Mouse (Mus musculus): ENCODE data around the gene Samd14.
"Not testable (repeated sequence)": the region's sequence is repeated elsewhere in the genome, so short reads cannot be mapped to it uniquely, and the experiment has no call there.

The Samd14 gene

DNA sequence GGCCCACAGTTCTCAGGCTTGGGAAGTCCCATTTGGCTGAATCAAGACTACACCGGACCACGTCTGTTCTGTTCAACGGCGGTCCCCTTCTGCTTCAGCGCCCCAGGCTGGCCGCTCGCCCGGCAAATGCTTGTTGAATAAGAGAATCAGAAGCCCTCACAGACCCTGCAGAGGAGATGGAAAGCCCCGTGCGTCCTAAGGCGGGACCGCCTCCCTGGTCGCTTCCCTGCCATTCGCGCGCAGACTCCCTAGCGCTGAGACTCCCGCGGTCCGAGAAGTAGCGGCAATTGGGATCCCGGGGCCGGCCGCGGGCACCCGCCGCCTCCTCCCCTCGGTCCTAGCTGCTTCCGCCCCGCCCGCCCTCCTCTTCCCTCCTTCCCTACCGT lies at the start of gene Samd14:
Samd14 (plus strand) TSS at position 251 of the 386 bp plus-strand sequence.
- peak; percentile 82 for DNase-seq (ENCODE audit: low read depth, low spot score)

DNA sequence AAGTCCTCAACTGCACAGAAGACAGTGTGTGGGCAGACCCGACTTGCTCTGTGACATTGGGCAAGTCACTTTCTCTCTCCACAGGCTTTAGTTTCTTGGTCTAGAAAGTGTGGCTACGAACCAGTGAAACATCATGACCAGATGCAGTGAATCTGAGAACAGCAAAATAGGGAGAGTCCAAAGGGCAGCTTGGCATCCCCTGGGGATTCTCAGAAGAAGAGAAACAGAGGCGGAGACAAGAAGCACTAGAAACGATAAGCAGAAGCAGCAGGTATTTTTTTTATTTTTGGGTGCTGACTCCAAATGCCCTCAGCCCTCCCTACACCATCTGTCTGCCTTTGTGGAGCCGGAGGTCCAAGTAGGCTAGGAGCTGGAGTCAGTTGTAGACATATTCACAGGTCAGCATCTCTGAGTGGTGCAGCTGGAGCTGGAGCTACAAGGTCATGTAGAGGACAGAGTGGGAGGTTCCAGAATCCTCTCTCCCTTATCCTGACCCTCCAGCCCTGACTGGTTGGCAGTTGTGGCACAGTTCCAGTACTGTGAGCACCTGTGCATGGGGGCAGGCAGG lies 47.1 kb upstream of the Samd14 start:
- peak; percentile 53 for DNase-seq (ENCODE audit: low read depth, low spot score)

DNA sequence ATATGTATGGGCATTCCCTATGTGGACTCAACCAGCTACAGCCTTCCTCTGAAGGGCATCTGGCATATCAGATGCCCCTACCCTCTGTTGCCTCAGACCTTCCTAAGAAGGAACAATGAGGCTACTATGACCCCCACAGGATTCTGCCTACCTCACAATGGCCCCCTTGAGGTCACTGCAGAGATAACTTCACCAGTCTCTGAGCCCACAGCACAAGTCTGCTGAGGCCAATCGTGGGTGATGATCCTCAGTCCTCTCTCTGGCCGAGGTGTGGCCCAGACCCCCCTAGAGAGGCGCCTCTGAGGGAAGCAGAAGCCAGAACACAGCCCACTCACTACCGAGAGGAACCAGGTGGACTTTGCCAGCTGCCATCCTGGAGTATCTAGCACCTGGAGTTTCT lies 42.3 kb upstream of the Samd14 start, which contains the start of gene Hils1:
Hils1 (plus strand) TSS at position 175 of the 400 bp plus-strand sequence.
- no peak for DNase-seq (ENCODE audit: low read depth, low spot score)

DNA sequence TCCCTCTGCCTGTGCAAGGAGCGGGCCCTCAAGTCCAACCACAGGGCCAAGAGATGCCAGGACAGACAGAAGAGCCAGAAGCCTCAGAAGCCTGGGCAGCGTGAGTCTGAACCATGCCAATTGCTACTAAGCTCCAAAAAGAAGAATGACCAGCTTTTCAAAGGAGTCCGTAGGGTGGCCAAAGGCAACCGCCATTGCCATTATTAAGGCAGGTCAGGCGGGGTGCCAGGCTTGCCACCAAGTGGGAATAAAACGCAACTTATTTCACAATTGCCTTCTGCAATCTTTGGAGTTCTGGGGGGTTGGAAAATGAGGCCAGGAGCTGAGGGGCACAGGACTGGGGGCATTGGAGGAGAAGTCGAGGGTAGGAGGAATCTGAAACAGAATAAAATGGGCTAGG lies 41.5 kb upstream of the Samd14 start:
- no peak for DNase-seq (ENCODE audit: low read depth, low spot score)

DNA sequence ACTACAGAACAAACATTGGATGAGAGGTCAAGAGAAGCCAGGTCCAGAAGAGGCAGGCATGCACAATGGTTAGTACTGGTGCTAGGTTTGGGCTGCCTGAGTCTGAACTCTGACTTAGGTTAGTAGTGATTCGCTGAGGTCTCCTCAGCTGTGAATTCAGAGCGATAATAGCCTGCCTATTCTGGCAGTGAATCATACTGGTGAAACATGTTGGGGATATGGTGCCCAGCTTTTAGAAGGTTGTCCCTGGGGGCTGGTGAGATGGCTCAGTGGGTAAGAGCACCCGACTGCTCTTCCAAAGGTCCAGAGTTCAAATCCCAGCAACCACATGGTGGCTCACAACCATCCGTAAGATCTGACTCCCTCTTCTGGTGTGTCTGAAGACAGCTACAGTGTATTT lies 40.0 kb upstream of the Samd14 start:
- DNase-seq (ENCODE audit: low read depth, low spot score): not testable (repeated sequence)

DNA sequence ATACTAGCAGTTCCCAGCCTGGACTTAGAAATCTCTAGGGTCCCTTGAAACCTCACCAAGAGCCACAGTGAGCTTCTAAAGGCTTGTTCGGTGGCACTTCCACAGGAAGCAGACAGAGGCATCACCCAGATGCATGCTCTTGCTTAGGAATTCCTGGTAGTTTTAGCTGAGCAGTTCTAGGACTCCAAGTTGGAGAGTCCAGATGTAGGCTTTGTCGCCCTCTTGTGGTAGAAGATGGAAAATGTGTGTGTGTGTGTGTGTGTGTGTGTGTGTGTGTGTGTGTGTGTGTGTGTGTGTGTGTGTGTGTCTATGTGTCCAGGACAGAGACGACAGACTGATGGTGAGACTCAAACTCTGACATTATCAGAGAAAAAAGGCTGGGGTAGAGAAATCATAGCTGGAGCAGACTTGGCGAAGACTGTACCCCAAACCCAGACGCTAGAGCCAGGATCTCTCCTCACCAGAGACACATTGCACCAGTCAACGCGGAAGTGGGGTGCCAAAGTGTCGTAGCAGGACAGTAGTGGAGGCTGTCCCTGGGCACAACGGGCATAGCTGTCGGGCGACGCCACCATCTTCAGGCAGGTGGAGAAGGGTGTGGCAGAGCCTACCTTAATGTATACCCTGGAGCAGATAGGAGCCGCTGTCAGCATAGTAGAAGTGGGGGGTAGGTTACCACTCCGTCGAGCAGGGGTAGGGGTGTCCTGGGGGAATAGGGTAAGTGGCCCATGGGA lies 39.3 kb upstream of the Samd14 start:
- peak; percentile 91 for DNase-seq (ENCODE audit: low read depth, low spot score)

DNA sequence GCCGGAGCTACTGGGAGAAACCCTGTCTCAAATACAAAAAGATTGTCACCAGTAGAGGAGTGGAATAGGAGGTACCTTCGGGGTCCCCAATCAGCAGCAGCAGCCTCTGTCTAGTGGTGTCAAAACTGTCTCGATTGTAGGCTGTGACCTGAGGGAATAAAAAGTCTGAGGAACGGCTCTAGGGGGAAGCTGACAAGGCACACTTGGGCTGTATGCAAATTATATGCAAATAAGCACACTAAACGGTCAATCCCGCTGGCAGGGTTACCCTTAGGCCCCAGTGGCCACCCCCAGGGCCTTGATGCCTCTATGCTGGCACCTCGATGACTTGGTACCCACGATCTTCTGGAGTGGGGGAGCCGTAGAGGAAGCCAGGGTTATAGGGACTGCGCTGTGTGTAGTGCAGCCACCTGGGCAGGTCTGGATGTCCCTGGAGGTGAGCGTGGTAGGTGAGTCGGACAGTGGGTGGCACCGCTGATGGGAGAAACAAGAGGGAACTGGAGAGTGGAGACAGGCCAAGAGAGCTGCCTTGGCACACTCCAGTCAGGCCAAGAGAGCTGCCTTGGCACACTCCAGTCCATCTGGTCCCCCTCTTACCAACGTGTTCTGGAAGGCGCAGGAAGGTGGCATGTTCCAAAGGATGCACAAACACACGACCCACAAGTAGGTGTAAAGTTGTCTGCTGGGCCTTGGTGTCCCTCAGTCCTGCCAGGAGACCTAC lies 37.6 kb upstream of the Samd14 start:
- DNase-seq (ENCODE audit: low read depth, low spot score): peak; percentile 91

DNA sequence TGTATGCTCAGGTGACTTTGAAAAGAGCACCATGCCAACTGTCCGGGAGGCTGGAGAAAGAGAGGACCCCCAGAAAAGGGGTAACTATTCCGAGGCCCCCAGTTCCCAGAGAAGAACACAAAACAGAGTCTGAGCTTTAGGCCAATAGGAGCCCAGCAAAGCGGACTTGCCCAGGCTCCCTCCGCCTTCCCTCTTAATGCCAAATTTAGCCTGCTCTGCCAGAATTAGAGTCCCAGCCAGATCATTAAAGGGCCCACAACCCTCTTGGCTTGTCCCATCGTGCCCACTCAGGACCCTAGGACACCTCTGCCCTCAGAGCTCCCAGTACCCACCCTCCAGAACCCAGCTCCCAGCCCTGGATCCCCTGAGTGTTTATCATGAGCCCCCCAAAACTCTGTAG lies 36.8 kb upstream of the Samd14 start:
- DNase-seq (ENCODE audit: low read depth, low spot score): no peak

DNA sequence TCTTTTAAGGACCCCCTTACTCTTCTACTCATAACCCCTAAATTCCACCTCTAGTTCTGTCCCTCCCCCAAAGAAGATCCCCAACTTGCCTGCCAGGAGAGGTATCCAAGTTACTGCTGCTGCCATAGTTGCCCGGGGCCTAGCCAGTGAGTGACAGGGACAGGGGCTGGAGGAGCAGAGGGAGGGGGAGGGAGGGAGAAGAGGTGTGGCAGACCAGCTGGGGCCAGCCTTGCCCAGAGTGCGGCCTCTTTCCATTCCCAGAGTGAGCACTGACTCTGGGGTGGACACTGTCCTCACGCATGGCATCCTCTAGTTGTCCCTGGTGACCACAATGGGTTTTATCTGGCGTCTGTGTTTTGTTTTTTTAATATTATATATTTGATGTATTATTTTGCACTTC lies 36.4 kb upstream of the Samd14 start:
- DNase-seq (ENCODE audit: low read depth, low spot score): no peak

DNA sequence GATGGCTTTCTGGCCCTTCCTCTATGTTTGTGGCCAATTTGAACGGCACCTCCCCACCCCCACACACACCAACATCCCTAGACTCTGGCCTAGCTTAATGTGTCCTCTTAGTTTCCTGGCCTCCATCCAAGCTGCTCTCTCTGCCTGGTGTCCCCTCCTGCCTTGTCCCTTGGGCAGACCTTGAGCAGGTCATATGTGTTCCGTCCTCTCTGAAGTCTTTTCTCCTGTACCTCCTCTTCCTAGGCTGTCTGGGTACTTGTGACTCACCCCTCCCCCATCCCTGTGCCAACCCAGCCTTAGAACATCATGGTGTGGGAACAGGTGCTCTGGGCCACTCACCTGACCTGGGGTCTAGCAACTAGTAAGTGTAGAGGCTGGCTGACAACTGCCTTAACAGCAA lies 34.7 kb upstream of the Samd14 start:
- DNase-seq (ENCODE audit: low read depth, low spot score): no peak

DNA sequence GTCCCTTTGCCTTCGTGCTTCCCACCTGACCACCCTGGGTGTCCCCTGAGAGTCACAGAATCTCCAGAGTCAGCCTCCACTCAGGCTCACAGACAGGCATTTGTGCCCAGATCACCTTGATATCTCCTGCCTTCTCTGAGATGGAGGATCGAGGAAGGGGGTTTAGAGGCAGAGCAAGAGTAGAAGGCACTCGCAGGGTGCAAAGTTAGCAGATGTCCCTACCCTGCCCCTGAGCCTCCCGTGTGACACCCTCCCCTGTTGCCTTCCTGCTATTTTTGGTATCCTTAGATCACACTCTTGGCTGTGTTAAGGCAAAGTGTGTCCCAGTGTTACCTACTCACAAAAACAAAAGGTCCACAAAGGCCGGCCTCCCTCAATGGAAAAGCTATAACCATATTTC lies 33.5 kb upstream of the Samd14 start, which contains the start of gene Sgca:
Sgca (minus strand) TSS at position 129 of the 400 bp plus-strand sequence.
- no peak for DNase-seq (ENCODE audit: low read depth, low spot score)

DNA sequence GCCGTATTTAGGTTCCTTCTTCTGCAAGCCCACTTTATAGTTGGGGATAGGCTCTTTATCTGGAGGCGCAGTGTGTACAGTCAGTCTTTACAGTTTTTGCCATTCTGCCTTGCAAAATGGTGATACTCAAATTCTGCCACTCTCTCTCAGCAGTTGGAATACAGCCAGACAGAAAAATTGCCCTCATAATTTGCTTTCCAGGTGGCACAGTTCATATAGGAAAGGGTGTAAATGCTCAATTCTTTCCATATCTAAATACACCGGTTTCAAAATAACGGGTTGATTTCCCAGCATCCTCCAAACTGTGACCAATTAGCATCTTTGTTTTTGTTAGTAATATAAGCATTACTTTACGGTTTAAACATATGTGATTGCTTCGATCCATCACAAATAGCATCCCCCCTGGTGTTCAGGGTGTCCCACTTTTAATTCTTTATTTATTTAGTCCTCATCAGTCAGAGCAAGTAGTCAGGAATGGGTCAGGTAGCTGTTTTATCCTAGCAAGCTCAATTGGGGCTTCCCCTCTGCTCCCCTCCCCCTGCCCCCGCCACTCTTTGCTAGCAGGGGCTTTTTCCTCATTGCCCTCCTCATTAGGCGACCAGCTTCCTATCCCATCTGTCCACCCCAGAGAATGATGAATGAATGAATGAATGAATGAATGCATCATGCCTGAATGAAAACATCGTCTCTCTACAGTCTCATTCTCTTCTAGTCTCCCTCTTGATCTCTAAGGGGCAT lies 31.3 kb upstream of the Samd14 start:
- DNase-seq (ENCODE audit: low read depth, low spot score): no peak

DNA sequence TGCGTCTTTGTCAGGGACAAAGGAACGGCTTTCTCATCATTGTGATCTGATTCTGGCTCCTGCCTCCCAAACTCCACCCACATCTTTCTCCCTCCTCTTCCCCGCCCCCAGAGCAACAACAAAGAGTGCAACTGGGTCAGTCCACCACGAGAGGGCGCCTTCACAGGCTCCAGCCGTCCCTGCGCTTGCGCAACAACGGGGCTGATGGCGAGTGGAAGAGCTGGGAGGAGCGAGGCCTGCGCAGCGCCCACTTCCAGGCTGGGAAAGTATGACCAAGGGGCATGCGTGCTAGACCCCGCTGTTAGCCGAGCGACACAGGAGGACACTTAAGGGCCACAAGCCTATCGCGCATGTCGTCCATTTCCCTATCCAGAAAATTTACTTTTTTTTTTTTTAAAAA lies 30.7 kb upstream of the Samd14 start:
- DNase-seq (ENCODE audit: low read depth, low spot score): peak; percentile 99

DNA sequence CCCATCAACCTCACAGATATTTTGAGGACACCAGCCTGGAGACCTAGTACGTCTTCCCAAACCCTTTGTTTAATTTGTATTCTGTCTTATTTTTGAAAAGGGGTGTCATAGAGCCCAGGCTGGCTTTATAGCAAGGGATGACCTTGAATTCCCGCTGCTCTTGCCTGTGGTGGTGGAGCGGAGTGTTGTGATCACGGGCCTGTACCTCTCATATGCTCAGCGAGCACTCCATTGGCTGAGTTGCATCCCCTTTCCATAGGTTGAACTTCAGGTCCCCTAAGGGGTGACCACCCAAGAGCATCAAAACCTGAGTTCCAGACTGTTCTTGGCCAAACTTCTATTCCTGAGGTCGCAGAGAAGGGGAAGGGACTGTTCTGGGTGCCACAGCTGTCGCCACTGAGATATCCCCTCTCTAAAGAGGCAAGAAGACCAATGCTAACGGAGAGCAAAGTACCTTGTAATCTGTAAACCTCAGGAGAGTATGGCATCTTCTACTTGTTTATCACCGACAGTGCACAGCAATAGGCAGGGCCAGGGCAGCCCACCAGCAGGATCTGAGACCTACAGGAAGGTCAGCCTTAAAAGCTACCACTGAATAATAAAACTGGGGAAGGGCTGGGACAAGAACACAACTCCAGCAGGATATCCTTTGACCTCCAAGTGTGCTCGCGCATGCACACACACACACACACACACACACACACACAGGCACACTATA lies 30.1 kb upstream of the Samd14 start:
- no peak for DNase-seq (ENCODE audit: low read depth, low spot score)

DNA sequence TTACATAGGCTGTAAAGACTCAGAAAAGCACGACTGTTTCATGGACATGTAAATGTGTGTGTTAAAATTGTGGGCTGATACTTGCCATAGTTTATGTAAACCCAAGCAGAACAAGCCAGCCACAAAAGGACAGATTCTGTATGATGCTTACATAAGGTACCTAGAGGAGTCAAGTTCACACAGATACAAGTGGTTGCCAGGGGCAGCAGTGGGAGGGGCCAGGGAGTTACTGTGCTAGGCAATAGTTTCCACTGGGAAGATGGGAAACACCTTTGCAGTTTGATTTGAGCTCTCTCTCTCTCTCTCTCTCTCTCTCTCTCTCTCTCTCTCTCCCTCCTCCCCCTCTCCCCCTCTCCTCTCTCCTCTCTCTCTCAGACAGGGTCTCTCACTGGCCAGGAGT lies 24.5 kb upstream of the Samd14 start:
- DNase-seq (ENCODE audit: low read depth, low spot score): peak; percentile 72

DNA sequence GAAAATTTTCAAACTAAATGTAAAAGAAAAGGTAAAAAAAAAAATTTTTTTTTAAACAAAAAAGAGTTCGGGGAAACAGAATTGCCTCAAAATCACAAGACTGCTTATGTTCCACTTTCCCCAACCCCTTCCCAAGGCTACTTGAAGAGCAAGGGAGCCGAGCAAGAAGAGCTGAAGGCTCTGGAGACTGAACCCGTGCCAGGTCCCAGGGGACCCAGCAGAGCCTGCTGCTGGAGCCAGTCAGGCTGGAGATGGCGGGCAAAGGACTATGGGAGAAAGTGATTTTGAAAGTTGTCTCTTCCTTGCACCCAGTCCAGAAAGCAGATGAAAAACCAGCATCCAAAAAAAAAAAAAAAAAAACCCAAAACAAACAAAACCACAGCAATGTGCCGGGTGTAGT lies 23.9 kb upstream of the Samd14 start:
- DNase-seq (ENCODE audit: low read depth, low spot score): no peak

DNA sequence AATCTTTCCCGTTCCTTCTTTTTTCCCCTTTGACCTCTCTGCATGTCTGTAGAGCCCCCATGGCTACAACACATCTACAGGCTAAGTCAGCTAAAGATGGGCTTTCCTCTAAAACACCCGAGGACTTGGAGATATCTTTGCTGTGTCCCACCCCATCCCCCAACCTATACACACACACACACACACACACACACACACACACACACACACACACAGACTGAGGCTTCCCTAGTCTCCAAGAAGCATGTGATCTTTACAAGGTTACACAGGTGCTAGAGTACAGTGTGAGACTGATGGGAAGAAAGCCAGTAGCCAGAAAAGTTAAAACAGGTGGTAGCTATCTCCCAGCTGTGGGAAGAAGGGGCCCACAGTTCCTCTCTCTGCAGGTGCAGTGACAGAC lies 23.2 kb upstream of the Samd14 start:
- no peak for DNase-seq (ENCODE audit: low read depth, low spot score)

DNA sequence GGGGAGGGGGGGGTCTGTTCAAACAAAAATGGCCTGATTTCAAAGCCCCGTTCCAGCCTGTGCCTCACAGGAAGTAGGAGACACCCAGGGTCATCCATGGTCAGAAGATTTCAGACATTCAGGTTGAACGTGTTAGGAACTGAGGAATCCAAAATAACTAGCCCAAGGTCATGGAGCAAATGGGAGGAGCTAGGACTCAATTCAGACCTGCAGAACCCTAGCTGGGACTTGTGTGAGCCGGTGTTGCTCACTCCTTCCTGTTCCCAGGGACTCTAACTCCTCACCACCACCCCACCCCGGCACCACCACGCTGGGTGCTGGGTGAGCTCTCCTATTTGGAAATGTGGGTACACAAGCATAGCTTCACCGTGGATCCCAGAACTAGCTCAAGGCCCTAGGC lies 22.3 kb upstream of the Samd14 start:
- no peak for DNase-seq (ENCODE audit: low read depth, low spot score)

DNA sequence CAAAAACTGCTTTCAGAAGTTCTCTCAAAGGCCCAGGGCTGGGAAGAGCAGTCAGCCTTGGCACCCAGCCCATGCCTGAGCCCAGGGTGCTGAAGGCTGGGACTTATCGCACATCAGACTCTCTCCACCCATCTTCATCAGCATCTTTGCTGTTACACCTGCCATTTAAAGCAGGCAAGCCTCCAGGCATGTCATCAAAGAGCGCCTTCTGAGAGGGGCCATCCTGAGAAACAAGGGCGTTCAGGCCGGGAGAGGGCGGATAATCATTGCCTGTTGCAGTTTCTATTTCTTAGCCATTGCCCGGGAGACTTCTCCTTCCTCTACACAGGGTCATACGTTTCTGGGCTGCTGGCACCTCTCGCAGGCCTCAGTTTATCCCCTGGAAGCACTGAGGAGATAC lies 21.8 kb upstream of the Samd14 start:
- no peak for DNase-seq (ENCODE audit: low read depth, low spot score)

DNA sequence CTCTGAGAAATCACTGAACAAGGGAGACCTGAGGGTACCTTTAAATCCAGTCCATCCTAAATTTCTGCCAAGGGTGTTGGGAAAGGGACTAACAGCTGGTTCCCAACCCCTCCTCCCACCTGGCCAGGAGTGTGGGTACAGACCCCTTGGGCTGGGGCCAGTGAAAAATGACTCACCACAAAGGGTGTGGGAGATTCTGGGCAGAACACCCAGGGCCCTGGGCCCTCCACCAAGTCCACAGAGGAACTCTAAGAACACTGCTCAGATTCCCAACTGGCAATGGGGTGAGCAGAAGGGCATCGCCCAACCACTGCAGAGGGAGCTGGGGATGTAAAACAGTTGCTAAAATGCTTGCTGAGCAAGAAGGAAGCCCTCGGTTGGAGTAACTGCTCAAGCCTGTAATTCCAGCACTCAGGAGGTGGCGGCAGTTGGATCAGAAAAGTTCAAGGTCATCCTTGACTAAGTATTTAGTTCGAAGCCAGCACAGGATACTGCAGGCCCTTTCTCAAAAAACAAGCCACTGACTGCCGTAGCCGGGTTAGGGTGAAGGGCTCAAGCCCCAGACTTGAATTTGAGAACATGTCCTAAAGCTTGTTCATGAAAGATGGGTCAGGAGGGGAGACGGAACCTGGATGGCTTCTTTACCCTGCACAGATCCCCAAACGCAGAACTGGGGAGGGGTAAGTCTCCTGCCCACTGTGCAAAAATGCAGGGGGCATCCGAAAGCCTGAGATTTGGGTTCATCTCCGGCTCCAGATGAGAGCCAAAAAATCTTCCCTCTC lies 20.7 kb upstream of the Samd14 start:
- DNase-seq (ENCODE audit: low read depth, low spot score): no peak

DNA sequence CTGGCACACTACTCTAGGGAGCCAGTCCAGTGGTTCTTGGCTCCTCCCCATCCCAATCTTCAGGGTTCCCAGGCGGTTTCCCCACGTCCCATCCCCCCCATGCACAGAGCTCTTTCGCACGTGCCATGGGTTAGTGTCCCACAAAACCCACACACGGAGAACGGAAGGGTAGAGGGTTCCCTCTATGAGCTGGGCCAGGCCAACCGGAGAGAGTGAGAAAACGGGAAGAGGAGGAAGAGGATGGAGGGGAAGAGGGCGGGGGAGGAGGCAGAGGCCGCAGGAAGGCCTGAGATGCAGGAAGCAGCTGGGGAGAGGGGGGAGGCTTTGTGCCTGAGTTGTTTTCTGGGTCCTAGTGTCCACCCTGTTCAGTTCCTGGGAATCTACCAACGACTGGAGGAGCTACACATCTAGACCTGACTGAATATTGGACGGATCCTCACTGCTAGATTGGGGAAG lies 20.1 kb upstream of the Samd14 start:
- DNase-seq (ENCODE audit: low read depth, low spot score): peak; percentile 99

All from brain, adult 2 months (tissue).